Mouse (Mus musculus): ENCODE measurements around the gene Mad1l1. TPM values are rescaled to one million over a fixed set of nuclear protein-coding genes. Genes with fewer than 3 reads are reported as not detected.
A peak's percentile ranks its signal among the peaks of the same experiment; 100 is the strongest.

Gene Mad1l1
- polyA plus RNA-seq, 1 experiment from 2014 or later: 32.2 TPM

DNA sequence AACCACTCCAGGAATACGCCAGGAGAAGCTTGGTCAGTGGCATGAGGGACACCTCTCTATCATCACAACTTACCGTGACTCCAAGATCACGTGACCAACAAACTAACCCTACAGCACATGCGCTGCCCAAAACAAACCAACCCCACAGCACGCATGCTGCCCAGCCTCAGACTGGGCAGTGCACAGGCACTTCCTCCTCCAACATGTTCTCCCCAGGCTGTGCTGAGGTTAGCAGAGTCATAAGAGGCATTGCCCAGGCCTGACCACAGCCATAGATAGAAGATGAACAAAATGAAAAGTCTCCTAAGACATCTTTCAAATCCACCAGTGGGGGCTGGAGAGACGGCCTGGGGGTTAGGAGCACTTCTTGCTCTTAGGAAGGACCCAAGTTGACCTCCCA lies 135.6 kb downstream of the Mad1l1 start:
- WGBS: 94% methylated on average over 6 of the region's 6 CpGs
- H3K9me3 ChIP-seq (ENCODE audit: control insufficient read depth, low read length): no peaks in the 10 kb centered on the region

DNA sequence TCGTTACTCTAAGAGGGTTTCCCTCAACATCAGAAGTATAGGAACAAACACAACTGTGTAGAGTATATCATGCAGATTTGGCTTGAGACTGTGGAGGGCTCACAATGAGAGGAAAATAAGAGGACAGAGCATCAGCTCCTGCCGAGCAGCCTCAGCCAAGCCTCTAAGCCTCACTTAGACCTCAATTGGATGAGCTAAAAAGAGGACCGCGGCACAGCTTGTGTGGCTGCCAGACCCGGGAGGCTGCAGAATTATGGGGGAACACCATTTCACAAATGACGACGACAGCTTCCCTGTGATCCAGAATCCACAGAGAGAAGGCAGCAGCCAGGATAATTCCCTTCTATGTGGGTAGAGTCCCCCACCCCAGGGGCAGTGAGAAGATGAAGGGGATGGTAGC lies 138.0 kb downstream of the Mad1l1 start:
- WGBS: 71% methylated on average over 7 of the region's 7 CpGs
- Histone ChIP-seq H3K27me3 (replicated peaks; ENCODE audit: control insufficient read depth, insufficient read depth, low read length) (no peaks in the 10 kb centered on the region), H3K4me2 (ENCODE audit: low read length) (no peak overlapping the region), H3K4me1 (ENCODE audit: control insufficient read depth, insufficient read depth, low read depth, low read length) (no peaks in the 10 kb centered on the region; the same call in 1 of the 2 replicates), H3K36me3 (ENCODE audit: control insufficient read depth, insufficient read depth, low read length) (no peaks in the 10 kb centered on the region), H3K9me3 (ENCODE audit: control insufficient read depth, low read length) (no peaks in the 10 kb centered on the region), H3K4me3 (ENCODE audit: low read length) (no peak overlapping the region), H3K9ac (ENCODE audit: low read depth, low read length) (no peak overlapping the region), H3K27ac (ENCODE audit: low read depth, low read length) (no peak overlapping the region)
- no peak for ATAC-seq

More for the DNA sequence above, 135.6 kb downstream of the Mad1l1 start:
- no peak for ATAC-seq
- H3K4me1 ChIP-seq (ENCODE audit: control insufficient read depth, insufficient read depth, low read depth, low read length): no peaks in the 10 kb centered on the region
- H3K36me3 ChIP-seq (ENCODE audit: control insufficient read depth, insufficient read depth, low read length): no peaks in the 10 kb centered on the region
- no peak overlapping the region for H3K9ac ChIP-seq (ENCODE audit: low read depth, low read length)
- H3K27ac ChIP-seq (ENCODE audit: low read depth, low read length): no peak overlapping the region
- H3K4me2 ChIP-seq (ENCODE audit: low read length): no peak overlapping the region
- no peaks in the 10 kb centered on the region for H3K27me3 ChIP-seq (replicated peaks; ENCODE audit: control insufficient read depth, insufficient read depth, low read length)
- no peak overlapping the region for H3K4me3 ChIP-seq (ENCODE audit: low read length)

DNA sequence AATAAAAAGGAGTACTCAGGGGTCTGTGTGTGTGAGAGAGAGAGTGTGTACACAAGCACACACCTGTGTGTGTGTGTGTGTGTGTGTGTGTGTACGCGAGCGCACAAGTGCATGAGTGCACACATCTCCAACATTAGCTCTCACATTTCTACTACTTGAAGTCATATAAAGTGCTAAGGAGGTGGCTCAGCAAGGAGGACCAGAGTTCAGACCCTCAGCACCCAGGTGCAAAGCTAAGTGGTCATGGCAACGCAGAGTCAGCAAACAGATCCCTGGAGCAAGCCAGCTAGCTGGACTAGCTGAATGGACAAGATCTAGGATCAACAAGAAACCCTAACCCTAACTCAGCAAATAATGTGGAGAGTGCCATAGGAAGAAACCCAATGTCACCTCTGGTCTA lies 139.0 kb downstream of the Mad1l1 start:
- Histone ChIP-seq H3K9me3 (ENCODE audit: control insufficient read depth, low read length) (no peaks in the 10 kb centered on the region), H3K27ac (ENCODE audit: low read depth, low read length) (no peak overlapping the region), H3K4me3 (ENCODE audit: low read length) (no peak overlapping the region), H3K9ac (ENCODE audit: low read depth, low read length) (no peak overlapping the region), H3K4me1 (ENCODE audit: control insufficient read depth, insufficient read depth, low read depth, low read length) (peaks cover 3% of the 10 kb centered on the region; the same call in 1 of the 2 replicates), H3K4me2 (ENCODE audit: low read length) (no peak overlapping the region), H3K27me3 (replicated peaks; ENCODE audit: control insufficient read depth, insufficient read depth, low read length) (no peaks in the 10 kb centered on the region), H3K36me3 (ENCODE audit: control insufficient read depth, insufficient read depth, low read length) (no peaks in the 10 kb centered on the region)
- 96% methylated on average over 4 of the region's 4 CpGs for WGBS
- no peak for ATAC-seq

DNA sequence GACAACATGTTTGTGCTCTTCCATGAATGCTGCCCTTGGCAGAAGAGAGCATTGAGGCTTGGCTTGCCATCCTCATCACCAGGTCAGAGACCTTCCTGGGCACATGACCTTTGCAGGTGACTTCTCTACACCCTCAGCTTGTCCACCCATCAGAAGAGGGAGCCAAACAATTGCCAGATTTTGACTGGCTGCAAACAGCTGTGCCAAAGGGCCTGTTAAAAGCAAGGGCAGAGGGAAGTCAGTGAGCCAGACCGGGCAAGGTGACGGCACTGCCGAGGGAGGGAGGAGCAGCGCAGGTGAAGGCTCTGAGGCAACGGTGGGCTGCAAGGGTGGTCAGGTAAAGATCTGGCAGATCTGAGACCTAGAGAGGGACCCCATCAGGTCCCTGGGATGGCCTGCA lies 141.3 kb downstream of the Mad1l1 start:
- Histone ChIP-seq H3K9ac (ENCODE audit: low read depth, low read length) (no peak overlapping the region), H3K4me1 (ENCODE audit: control insufficient read depth, insufficient read depth, low read depth, low read length) (peaks cover 10% of the 10 kb centered on the region), H3K9me3 (ENCODE audit: control insufficient read depth, low read length) (no peaks in the 10 kb centered on the region), H3K27ac (ENCODE audit: low read depth, low read length) (no peak overlapping the region), H3K4me3 (ENCODE audit: low read length) (no peak overlapping the region), H3K36me3 (ENCODE audit: control insufficient read depth, insufficient read depth, low read length) (no peaks in the 10 kb centered on the region), H3K4me2 (ENCODE audit: low read length) (no peak overlapping the region), H3K27me3 (replicated peaks; ENCODE audit: control insufficient read depth, insufficient read depth, low read length) (no peaks in the 10 kb centered on the region)
- no peak for ATAC-seq
- WGBS: 97% methylated on average over 5 of the region's 5 CpGs

DNA sequence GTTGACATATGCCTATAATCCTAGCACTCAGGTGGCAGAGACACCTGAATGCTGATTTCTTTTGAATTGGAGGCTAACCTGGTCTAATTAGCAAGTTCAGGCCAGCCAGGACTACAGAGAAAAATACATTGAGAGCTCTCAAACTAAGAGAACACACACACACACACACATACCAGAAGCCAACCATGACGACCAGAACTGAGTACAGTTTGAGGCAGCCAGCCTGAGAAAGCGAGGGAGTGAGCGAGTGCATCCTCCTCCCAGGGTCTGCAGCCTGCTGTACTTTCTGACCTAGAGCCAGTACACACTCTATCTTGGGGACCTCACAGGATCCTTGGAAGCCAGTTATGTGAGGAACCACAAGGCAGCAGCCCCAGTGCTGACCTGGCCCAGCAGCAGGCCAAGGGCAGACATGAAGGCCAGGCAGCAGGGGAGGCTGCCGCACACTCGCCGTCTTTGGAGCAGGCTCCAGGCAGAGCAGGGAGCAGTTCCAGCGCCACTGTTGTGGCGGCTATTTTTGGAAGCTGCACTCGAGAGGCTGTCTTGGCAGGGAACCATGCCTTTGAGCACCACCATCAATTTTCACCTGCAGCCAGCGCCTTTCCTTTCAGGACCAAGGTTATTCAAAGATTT lies 143.2 kb downstream of the Mad1l1 start:
- H3K27ac ChIP-seq (ENCODE audit: low read depth, low read length): peak overlapping the region; percentile 52; the same call in 1 of the 2 replicates
- H3K9me3 ChIP-seq (ENCODE audit: control insufficient read depth, low read length): no peaks in the 10 kb centered on the region
- H3K4me3 ChIP-seq (ENCODE audit: low read length): no peak overlapping the region
- 38% methylated on average over 10 of the region's 10 CpGs for WGBS
- H3K36me3 ChIP-seq (ENCODE audit: control insufficient read depth, insufficient read depth, low read length): no peaks in the 10 kb centered on the region
- no peak overlapping the region for H3K9ac ChIP-seq (ENCODE audit: low read depth, low read length)
- H3K4me2 ChIP-seq (ENCODE audit: low read length): no peak overlapping the region
- H3K4me1 ChIP-seq (ENCODE audit: control insufficient read depth, insufficient read depth, low read depth, low read length): peaks cover 22% of the 10 kb centered on the region
- H3K27me3 ChIP-seq (replicated peaks; ENCODE audit: control insufficient read depth, insufficient read depth, low read length): no peaks in the 10 kb centered on the region
- 0 out of 2 replicates have a peak, but pooled peaks have one; percentile 41 for ATAC-seq

DNA sequence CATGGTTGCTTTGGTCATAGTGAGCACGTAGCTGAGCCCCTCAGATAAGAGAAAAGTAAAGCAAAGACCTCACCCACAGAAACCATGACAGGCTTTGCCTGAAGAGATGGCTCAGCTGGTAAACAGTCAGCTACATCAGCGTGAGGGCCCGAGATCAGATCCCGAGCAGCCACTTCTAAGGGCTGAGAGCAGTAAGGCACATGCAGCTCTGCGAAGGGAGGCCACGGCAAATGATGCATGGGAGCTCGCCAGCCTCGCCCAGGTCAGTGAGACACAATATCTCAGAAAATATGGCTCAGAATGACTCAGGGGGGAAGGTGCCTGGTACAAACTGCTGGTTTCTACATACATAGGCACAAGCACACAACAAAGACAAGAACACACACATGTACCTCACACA lies 143.8 kb downstream of the Mad1l1 start:
- 79% methylated on average over 8 of the region's 8 CpGs for WGBS
- Histone ChIP-seq H3K36me3 (ENCODE audit: control insufficient read depth, insufficient read depth, low read length) (no peaks in the 10 kb centered on the region), H3K4me1 (ENCODE audit: control insufficient read depth, insufficient read depth, low read depth, low read length) (peaks cover 22% of the 10 kb centered on the region), H3K27me3 (replicated peaks; ENCODE audit: control insufficient read depth, insufficient read depth, low read length) (no peaks in the 10 kb centered on the region), H3K4me2 (ENCODE audit: low read length) (no peak overlapping the region), H3K9ac (ENCODE audit: low read depth, low read length) (no peak overlapping the region), H3K27ac (ENCODE audit: low read depth, low read length) (no peak overlapping the region), H3K9me3 (ENCODE audit: control insufficient read depth, low read length) (no peaks in the 10 kb centered on the region), H3K4me3 (ENCODE audit: low read length) (no peak overlapping the region)
- no peak for ATAC-seq

DNA sequence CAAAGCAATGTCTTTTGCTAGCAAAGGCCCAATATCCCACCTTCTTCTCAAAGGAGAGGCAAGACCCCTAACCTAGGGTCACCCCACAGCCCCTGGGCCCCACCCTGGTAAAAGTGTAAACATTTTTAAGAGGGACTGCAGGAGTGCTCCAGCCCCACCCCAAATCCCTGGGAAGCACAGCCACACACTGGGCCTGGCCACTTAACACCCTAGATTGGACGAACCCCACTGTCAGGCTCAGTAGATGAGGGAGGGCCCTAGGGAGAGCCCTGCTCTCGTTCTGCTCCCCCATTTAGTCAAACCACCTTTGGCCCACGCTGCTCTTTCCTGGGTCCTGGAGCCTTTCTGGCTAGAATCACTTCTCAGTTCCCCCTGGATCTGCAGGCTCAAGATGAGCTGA lies 145.0 kb downstream of the Mad1l1 start:
- WGBS: 48% methylated on average over 3 of the region's 3 CpGs
- H3K9me3 ChIP-seq (ENCODE audit: control insufficient read depth, low read length): no peaks in the 10 kb centered on the region
- no peak overlapping the region for H3K9ac ChIP-seq (ENCODE audit: low read depth, low read length)
- no peak overlapping the region for H3K4me2 ChIP-seq (ENCODE audit: low read length)
- H3K27ac ChIP-seq (ENCODE audit: low read depth, low read length): no peak overlapping the region
- H3K36me3 ChIP-seq (ENCODE audit: control insufficient read depth, insufficient read depth, low read length): no peaks in the 10 kb centered on the region
- H3K4me3 ChIP-seq (ENCODE audit: low read length): no peak overlapping the region
- no peak for ATAC-seq
- H3K27me3 ChIP-seq (replicated peaks; ENCODE audit: control insufficient read depth, insufficient read depth, low read length): no peaks in the 10 kb centered on the region
- peaks cover 22% of the 10 kb centered on the region for H3K4me1 ChIP-seq (ENCODE audit: control insufficient read depth, insufficient read depth, low read depth, low read length)

DNA sequence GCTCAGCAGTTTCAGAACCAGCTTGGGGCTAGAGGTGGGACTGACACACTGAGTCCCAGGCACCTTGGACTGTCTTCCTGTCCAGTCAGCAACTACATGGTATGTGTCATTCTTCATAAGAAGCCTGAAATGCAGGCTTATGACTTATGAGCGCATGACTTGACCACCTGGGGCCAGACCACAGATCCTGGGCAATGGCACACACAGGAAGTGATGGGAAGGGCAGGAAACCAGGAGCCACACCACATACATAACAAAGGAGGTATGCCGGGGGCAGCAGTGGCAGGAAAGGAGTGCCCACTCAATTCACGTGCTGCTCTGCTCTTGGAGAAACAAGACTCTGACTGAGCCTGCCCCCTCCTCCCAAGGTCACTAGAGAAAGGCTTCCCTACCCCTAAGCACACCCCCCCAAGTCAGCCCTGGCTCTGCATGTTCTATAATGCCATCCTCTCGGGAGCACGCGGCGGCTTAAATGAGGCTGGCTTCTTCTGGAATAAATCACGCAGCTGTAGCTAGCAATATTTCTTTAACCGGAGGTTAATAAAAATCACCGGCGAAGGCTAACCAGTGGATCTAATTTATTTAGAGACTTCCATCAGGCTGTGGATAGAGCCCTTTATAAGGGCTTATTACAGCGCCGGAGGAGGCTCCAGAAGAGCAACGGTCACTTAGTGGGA lies 146.4 kb downstream of the Mad1l1 start:
- ATAC-seq: no peak
- Histone ChIP-seq H3K4me2 (ENCODE audit: low read length) (no peak overlapping the region), H3K9ac (ENCODE audit: low read depth, low read length) (no peak overlapping the region), H3K36me3 (ENCODE audit: control insufficient read depth, insufficient read depth, low read length) (no peaks in the 10 kb centered on the region), H3K27me3 (replicated peaks; ENCODE audit: control insufficient read depth, insufficient read depth, low read length) (no peaks in the 10 kb centered on the region), H3K9me3 (ENCODE audit: control insufficient read depth, low read length) (no peaks in the 10 kb centered on the region), H3K4me1 (ENCODE audit: control insufficient read depth, insufficient read depth, low read depth, low read length) (peaks cover 22% of the 10 kb centered on the region), H3K4me3 (ENCODE audit: low read length) (no peak overlapping the region), H3K27ac (ENCODE audit: low read depth, low read length) (no peak overlapping the region)
- 56% methylated on average over 14 of the region's 14 CpGs for WGBS

DNA sequence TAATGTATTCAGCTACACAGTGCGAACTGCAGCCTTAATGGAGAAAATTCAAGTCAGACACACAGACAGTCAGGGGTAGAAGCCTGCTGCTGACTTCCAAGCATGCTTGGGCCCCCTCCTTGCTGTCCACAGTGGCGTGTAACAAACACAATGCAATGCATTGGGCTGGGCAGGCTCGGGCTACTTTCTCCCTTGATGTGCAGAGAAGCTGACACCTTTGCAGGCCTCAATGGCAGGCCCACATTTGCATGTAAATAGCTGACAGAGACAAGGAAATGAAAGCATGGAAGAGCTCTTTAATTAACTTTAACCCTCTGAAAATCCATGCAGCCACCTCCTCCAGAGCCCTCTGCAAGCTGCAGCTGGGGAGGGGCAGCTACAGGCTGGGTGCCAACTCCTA lies 147.3 kb downstream of the Mad1l1 start:
- no peak overlapping the region for H3K27ac ChIP-seq (ENCODE audit: low read depth, low read length)
- H3K9ac ChIP-seq (ENCODE audit: low read depth, low read length): no peak overlapping the region
- H3K4me1 ChIP-seq (ENCODE audit: control insufficient read depth, insufficient read depth, low read depth, low read length): peaks cover 22% of the 10 kb centered on the region
- 20% methylated on average over 3 of the region's 3 CpGs for WGBS
- H3K27me3 ChIP-seq (replicated peaks; ENCODE audit: control insufficient read depth, insufficient read depth, low read length): no peaks in the 10 kb centered on the region
- H3K4me2 ChIP-seq (ENCODE audit: low read length): no peak overlapping the region
- H3K4me3 ChIP-seq (ENCODE audit: low read length): no peak overlapping the region
- H3K36me3 ChIP-seq (ENCODE audit: control insufficient read depth, insufficient read depth, low read length): no peaks in the 10 kb centered on the region
- H3K9me3 ChIP-seq (ENCODE audit: control insufficient read depth, low read length): no peaks in the 10 kb centered on the region
- no peak; the same call in 1 of the 2 replicates for ATAC-seq
